Mouse (Mus musculus): ENCODE measurements around the gene Ankrd23. TPM values are rescaled to one million over a fixed set of nuclear protein-coding genes. Genes with fewer than 3 reads are reported as not detected.
A peak's percentile ranks its signal among the peaks of the same experiment; 100 is the strongest.
"Not testable (repeated sequence)": the region's sequence is repeated elsewhere in the genome, so short reads cannot be mapped to it uniquely, and the experiment has no call there.

Ankrd23 gene
- 10 to 100 TPM; 22.5 to 73.8 TPM for total RNA-seq (2021)
- long read RNA-seq, experiment 1, transcript Ankrd23-201 (9 exons, 1,964 nt) = major isoform, 16 of 36 reads
- long read RNA-seq, experiment 1, partial matches to known transcripts = 7 of 36 reads
- long read RNA-seq, experiment 1, other reads (novel, unspliced or antisense) = 13 of 36 reads
- long read RNA-seq, experiment 2, transcript Ankrd23-201 (9 exons, 1,964 nt) = major isoform, 11 of 17 reads
- long read RNA-seq, experiment 2, partial matches to known transcripts = 3 of 17 reads
- long read RNA-seq, experiment 2, other reads (novel, unspliced or antisense) = 3 of 17 reads

DNA sequence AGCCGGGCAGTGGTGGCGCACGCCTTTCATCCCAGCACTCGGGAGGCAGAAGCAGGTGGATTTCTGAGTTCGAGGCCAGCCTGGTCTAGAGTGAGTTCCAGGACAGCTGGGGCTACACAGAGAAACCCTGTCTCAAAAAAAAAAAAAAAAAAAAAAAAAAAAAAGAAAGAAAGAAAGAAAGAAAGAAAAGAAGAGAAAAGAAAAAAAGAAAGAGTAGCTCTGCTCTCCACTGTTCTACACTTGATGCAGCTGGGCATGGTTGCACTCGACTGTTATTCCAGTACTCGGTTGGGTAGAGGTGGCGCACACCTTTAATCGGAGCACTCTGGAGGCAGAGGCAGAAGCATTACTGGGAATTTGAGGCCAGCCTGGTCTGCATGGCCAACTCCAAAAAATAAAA is at the start of gene Ankrd23:
Gene Ankrd23, minus strand, starts transcription at position 101 of the 400 bp plus-strand sequence.
- not testable (repeated sequence) for DNase-seq

DNA sequence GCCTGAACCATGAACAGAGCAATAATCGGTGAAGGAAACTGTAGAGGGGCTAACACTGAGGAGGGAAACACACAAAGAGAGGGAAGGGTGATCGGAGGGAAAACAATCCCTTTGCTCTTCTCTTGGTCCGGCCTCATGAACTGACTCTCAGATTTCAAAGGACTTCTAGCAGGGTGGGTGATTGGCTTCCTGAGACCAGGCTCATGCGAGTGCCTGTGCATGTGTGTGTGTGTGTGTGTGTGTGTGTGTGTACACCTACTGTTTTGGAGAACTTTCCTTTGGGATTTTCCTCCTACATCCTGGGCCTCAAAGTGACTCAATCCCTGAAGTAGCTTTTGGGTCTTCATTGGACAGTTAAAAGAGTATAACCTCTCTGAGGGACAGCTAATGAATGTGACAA is 49.6 kb upstream of the Ankrd23 start:
- DNase-seq = no peak

DNA sequence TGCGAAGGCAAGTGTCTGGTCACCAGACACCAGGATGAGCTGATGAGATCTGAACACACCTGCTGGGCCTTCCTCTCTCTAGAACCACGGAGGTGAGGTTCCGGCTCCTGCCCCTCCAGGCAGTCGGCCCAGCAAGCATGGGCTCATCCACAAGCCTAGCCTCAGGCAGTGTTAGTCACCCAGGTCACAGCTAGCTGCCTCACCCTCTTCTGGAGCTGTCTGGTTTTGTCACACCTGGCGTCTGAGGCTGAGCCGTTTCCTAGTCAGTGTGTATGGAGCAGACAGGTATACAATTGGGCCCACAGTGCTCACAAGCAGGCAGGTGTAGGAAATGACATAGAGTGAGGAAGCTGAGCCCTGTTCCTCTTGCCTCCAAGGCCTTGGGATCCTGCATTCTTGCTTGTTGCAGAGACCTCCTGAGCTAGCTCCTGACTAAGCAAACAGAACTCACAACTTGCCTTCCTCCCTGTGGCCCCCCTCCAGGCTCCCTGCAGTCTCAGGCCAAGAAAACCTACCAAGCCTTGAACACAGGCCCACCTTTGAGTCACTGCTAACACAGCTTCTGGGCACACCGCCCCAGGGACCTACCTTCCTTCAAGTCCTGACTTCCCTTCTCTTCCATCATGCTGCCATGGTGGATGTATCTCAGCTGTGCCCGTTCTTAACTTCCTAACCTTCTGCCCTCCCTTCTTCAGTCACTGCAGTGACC is 46.9 kb upstream of the Ankrd23 start:
- peak; percentile 1 for DNase-seq

DNA sequence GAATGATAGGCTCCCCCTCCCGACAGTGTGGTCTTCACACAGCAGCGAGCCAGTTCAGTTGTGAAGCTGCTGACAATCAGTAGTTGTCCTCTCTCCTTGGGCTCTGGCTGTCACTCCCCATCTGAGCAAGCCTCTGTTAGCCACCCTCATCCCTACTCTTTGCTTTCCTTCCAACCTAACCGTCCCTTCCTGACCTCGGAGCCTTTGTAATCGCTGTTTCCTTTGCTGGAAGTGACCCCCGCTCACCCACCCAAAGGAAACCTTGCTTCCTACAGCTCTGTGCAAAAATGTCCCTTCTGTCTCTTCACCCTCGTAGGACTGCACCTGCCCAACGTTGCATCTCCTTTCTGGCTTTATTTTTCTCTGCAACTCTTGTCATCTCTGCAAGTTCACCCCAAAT is 45.5 kb upstream of the Ankrd23 start:
- DNase-seq = peak; percentile 7

DNA sequence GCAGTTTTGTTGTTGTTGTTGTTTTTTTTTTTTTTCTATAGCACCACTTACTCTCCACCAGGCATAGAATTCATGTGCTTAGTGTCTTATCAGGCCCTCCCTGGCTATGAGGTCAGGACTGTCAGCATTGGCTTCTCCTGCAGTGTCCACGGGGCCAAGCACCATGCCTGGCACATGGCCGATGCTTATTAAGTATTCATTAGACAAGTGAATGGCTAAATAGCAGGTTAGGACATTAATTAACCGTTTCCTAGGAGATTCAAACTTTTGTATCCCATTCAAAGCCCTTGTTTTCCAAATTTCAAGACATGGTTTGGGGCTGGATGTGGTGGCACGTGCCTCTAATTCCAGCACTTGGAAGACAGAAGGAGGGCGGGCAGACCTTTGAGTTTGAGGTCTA is 44.6 kb upstream of the Ankrd23 start:
- DNase-seq = no peak

DNA sequence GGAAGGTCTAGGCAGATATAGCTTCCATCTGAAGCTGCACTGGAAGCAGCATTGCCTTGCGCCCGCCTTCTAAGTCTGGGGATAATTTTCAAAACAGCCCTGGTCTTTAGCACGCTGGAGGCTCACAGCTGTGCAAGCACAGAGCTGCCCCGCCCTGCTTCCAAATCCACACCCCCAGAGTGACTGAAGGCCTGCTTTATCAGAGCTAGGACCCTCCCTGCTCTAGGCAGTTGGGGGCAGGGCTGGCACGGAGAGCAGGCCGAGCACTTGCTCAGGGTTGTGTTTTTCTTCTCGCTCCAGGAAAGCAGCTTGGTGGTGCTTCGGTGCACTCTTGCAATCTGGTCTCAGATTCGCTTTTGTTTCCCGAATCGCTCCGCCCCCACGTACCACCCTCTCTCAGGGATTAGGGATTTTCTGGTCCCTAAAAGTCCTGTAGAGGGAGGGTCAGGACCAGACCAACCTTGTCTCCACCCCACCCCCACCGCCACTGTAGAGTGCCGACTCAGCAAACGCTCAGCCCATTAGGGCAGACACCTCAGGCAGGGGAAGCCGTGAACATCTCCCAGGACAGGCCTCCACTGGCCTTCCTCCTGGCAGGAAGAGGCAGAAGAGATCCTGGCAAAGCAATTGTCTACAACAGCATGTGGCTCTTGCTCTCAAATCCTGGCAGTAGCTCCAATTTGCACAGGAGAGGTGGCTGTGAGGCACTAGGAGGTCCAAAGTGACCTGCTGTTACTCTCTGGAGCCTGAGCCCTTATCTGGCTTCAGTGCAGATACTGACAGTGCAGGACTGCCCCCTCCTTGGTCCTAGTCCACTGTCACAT is 43.9 kb upstream of the Ankrd23 start:
- peak; percentile 73 for DNase-seq

DNA sequence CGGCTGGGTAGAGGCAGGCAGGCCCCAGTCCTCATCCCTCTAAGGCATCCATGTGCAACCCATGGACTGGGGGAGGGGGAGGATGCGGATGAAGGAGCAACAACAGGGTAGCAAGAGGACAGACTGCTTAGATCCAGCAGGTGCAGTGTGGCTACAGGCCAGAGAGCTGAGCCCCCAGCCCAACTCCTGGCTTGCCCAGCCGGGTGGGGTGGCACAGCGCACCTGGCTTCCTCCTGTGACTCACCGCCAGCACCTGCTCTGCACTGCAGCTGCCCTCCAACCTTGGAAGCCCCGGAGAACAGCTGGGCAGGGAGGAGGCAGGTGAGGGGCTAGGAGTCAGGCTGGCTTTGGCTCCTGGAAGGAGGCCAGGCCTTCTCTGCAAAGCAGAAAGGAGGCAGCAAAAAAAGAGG is 43.3 kb upstream of the Ankrd23 start:
- no peak for DNase-seq

DNA sequence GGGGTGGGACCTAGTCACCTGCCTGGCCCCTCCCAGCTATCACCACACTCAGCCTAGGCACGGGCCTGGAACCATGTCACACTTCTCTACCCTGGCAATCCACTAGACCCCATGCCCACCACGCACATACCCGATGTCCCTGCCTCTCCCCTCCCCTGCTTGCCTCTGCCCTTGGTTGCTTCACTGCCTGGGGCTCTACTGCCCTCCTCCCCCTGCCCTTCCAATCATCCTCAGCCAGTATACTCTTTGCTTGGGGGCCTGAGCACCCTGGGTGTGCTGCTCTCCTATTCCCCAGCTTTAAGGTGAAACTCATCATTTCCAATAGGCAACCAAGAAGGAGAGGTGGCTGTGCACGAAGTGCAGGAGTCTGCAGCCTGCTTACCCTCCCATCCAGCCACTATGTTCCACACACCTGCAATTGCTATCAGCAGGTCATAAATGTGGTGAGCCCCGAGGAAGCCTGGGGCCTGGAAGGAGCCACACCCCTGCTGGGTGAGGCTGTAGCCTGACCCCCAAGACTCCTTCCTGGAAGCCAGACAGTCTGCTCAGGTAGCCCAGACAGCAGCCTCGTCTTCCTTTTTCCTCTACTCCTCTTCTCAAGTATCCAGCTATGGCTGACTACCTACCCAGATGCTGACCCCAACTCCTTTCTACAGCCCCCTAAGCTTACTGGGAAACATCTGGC is 40.5 kb upstream of the Ankrd23 start:
- no peak for DNase-seq

DNA sequence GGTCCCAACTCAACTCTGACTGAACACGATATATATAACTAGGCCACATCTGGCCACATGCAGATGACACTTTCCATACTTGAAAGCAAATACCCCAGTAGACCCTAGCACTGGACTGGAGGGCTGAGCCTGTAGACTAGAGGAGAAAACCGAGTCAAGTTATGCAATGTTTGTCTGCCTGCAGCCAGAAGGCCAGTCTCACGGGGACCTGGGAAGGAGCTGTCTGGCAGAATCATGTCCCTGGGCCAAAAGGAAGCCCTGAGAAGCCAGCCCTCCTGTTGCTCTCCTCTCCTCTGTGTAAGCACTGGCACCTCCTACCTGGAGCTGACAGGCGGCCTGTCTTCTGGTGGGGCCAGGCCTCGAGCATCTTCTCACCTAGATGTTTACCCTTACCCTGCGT is 38.7 kb upstream of the Ankrd23 start:
- no peak for DNase-seq

DNA sequence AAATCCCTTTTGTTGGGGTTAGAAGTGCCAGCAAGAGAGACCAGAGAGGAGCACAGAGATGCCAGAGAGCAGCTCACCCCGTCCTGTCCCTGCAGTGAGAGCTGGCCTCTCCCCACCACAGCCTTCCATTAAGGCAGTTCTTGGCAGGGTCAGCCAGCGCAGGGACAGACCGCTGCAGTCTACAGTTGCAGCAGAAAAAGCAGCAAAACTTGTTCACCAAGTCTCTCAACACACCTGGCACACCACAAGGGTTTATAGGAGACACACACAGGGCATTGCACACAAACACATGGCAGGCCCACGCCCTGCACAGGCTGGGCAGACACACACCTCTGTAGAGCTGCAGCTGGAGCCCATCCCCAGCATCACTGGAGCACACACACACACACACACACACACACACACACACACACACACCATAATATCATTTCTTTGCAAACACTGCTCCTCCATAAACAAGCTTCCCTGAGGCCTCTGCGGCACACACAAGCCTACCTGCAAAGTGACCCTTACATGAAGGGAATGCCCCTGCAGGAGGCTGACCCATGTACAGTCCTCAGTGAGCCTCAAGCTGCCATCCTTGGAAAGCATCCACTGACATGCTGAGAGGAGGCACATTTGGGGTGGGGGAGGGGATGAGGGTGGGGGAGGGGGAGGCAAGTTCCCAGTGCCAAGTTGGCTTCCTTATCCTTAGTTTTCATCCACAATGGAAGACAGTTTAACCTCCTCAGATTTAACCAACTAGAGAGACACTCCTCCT is 37.7 kb upstream of the Ankrd23 start:
- DNase-seq = no peak

DNA sequence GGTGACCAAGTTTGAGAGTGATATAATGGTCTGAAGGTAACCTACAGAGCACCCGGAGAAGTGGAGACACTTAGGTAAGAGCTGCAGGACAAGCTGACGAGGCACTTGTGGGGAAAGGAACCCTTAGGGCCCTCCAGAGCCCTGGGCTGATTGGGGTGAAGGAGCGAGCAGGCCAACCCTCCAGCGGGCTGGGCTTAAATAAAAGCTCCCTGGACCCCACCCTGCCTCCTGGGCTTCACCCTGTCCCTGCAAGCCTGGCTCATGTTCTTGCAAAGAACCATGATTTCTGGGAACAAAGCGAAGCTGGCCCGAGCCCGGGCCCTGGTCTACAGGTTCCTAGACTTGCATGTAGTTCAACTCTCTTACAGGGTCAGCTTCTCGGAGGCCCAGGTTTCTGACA is 36.8 kb upstream of the Ankrd23 start:
- DNase-seq = no peak

DNA sequence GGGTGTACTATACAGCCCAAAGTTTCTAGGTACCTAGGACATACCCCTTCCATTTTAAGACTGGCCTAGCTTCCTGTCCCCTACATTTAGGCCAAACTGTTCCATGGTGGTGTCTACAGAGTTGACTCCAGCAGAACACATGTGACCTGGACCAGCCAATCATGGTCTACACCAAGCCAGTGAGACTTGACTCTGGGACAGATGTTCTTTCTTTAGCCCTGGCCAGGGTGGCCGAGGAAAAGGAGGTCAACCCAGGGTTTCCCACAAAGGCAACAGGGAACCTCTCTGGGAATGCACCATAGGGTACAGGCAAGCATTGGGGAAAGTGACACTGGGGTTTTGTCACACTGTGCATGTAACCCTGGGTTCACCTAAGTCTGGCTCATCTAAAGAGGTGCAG is 36.0 kb upstream of the Ankrd23 start:
- DNase-seq = no peak

DNA sequence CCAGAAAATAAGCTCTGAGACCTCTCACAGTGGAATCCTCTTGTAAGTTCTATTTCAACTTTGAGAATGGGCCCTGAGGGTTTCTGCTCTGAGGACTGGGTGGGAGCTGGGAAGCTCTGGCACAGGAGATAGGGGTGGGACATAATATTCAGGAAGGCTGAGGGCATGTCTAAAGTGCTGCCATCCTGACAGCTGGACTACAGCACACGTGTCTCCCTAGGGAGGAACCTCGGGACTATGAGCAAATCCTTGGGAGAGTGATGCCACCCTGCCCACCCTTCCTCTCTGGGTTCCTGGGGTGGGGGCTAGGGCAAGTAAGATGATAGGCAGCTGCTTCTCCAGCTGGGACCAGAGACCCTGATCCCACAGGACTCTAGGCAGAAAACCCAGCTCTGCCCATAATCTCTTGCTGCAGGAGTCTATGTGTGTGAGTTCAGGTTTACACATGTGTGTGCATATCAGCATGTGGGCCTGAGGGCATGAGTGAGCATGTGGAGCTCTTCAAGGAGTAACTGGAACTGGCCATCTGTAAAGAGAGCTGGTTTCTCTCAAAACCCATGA is 35.5 kb upstream of the Ankrd23 start:
- no peak for DNase-seq

DNA sequence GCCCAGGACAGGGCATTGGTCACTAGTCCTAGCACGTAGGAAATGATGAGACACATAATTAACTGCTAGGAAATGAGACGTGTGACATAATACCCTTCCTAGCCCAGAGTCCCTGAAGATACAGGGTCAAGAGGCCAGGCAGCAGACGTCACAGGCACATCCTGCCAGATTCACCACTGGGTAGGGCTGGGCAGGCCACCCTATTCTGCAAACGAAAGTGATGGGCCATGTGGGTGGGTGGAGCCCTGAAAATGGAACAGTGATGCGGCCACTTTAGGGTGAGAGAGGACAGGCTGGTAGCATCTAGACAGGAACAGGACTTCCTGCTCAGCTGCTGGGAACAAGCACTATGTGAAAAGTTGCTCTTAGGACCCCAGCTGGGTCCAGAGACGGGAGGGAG is 34.9 kb upstream of the Ankrd23 start:
- peak; percentile 77 for DNase-seq

DNA sequence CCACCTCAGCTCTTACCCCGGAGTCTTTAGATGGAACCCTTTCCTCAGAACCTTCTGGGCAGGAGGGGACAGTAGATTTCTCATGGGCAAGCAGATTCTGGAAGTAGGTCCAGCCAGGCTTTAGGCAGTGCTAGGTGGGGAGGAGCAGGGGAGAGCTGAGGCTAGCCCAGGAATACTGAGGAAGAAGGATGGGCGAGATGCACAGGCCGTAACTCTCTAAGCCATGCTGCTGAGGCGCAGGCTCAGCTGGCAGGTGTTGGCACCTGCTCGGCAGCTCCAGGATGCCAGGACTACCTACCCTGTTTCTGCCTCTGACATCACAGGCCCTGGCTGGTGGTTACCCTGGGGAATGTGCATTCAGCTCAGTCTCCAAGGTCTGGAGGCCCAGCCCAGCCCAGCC is 33.6 kb upstream of the Ankrd23 start:
- no peak for DNase-seq

DNA sequence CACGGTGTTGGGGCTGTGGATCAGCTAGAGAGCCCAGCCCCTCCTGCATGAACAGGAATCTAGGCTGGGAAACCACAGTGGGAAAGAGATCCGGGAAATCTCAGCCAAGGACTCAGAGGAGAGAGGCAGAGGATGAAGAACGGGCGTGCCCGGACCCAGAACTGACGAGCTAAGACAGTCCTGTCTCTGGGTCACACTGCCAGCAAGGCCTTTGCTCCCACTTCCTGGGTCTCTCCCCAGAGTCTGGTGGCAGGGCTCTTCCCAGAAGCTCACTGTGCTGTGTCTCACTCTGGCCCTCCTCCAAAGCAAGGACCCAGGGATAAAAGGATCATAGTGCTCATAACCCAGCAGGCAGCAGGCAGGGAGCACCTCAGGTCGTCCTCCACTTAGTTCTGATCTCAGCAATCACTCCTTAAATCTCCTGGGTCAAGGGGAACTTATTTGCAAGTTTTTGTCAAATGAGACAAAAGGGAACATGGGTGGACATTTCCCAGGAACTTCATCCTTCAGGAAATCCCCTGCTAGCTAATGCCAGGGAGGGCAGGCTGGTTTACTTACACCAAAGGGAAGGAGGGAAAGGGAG is 33.1 kb upstream of the Ankrd23 start:
- no peak for DNase-seq

DNA sequence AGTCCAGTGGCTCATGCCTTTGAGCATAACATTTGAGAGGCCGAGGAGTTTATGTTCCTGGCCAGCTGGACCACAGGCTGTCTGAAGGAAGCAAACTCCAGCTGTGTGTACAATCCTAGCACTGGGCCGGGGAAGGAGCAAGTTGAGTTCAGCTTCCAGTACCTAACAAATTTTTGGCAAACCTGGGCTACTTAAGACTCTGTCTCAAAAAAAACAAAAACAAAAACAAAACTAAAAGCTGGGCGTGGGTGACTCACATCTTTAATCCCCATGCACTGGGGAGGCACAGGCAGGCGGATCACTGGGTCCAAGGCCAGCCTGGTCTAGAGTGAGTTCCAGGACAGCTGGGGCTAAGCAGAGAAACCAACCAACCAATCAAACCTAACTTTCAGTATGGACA is 32.1 kb upstream of the Ankrd23 start:
- no peak for DNase-seq

DNA sequence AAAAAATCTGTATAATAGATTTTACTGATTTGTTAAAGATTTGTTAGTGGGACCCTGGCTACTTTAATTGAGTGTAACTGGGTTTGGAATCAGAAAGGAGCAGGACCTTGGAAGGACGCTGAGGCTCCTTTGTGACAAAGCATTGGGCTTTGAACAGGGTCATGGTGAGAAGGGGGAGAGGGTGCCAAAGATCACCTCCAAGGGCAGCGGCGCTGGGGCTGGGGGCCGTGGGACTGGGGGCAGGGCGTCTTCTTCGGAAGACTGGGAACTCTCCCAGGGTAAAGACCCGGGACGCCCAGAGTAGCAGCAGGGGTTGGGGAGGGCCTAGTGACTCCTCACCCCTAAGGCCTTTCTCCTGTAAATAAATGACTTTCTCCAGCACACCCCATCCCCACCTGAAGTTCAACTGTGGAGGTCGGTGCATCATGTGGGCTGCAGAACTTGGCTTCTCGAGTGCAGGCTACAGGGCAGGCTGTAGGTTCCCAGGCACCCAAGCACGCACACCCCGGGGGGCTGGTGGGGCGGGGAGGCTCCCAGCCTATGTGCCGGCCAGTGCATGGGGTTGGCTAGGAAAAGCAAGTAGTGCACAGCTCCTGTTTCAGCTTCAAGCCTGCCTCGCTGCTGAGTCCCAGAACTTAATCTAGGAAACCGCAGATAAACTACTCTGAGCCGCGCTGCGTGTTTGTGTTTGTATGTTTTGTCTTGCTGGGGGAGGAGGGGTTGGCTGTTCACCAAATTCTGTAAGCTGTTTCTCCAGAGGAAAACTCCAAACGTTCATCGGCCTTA is 31.3 kb upstream of the Ankrd23 start:
- no peak for DNase-seq

DNA sequence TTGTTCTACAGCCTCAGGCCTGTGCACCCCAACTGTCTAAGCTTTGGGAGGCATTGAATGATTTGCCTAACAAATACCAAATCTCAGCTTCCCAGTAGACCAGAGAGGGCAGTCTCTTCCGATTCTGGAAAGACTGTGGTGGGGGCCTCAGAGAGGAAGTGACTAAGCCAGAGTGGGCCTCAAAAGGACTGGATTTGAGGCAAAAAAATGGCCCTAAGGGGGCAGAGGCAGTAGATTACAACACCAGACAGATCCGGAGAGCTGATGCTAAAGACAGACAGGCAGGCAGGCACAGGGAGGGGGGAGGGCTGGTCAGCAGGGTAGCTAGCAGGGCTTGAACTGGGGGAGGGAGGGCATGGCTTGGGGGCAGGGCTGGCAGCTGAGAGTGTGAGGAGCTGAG is 29.7 kb upstream of the Ankrd23 start:
- no peak for DNase-seq

DNA sequence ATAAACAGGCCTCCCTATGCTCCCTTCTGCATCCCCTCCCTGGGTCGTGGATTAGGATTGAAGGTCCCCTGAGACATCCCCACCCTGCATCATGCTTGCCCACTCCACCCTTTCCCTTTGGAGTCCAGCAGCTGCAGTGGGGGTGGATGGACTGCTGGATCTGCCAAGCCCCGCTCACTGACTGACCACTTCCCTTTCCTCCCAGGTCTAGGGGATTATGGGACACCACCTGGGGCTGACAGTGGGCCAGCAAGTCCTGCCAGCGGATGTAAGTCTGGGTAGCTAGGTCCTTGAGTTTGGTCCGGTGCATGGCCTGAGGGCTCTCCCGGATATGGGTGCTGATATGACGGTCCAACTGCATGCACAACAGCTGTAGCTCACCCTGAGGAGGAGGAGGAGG is 27.4 kb upstream of the Ankrd23 start:
- DNase-seq = peak; percentile 22
